Mouse (Mus musculus) intestine, postnatal 0 days (tissue): ENCODE measurements around the gene H3f3b. TPM values are rescaled to one million over a fixed set of nuclear protein-coding genes. Genes with fewer than 3 reads are reported as not detected.

ENCODE experiments used
- ATAC-seq: fragments of 200-750 bp; cut with Nextera tagmentation; 2 replicates; pipeline ENCODE4 v1.8.0; 2017; ENCODE audit warnings: mild to moderate bottlenecking, moderate TSS enrichment, moderate library complexity
- H3K27ac ChIP-seq: fragments of 300-500 bp; sonication (generic); 2 replicates; pipeline ENCODE4 v1.5.1; 2014; ENCODE audit warnings: mild to moderate bottlenecking, low read depth, low read length, moderate library complexity
- H3K27me3 ChIP-seq: fragments of 300-500 bp; sonication (generic); replicated peaks from 2 replicates; pipeline ENCODE4 v1.6.1; 2014; ENCODE audit warnings: low read length, mixed read lengths; ENCODE audit not compliant: control insufficient read depth, insufficient read depth
- H3K36me3 ChIP-seq: fragments of 300-500 bp; sonication (generic); 2 replicates; pipeline ENCODE4 v1.6.1; 2014; ENCODE audit warnings: mild to moderate bottlenecking, moderate library complexity; ENCODE audit not compliant: control insufficient read depth, insufficient read depth
- H3K4me1 ChIP-seq: fragments of 300-500 bp; sonication (generic); replicated peaks from 2 replicates; pipeline ENCODE4 v1.6.1; 2014; ENCODE audit warnings: antibody characterized with exemption, low read length, mixed read lengths; ENCODE audit not compliant: control insufficient read depth, insufficient read depth
- H3K4me2 ChIP-seq: fragments of 300-500 bp; sonication (generic); replicated peaks from 2 replicates; pipeline ENCODE4 v1.6.1; 2014; ENCODE audit warnings: low read depth, mild to moderate bottlenecking, moderate library complexity
- H3K4me3 ChIP-seq: fragments of 300-500 bp; sonication (generic); 2 replicates; pipeline ENCODE4 v1.5.1; 2014; ENCODE audit warnings: low read depth, low read length
- H3K9ac ChIP-seq: fragments of 300-500 bp; sonication (generic); 2 replicates; pipeline ENCODE4 v1.6.1; 2014; ENCODE audit warnings: mild to moderate bottlenecking, low read depth, low read length
- H3K9me3 ChIP-seq: fragments of 300-500 bp; sonication (generic); 2 replicates; pipeline ENCODE4 v1.6.1; 2016; ENCODE audit warnings: mixed run types; ENCODE audit not compliant: control insufficient read depth
- CTCF ChIP-seq: sonication (generic); IDR thresholded peaks from 2 replicates; pipeline ENCODE4 v1.5.1; 2016; ENCODE audit warnings: low read depth, mild to moderate bottlenecking, control low read depth, antibody characterized with exemption, moderate library complexity
- WGBS: fragments of 180-500 bp; shearing (Covaris S2); extraction: QIAGEN DNeasy Blood & Tissue Kit; methylation state at CpG from one replicate; pipeline ENCODE4 v1.1.7; 2014; 5-methylcytosine and 5-hydroxymethylcytosine counted together
- polyA plus RNA-seq: library from polyadenylated mRNA; unstranded; fragments of >200 nt; fragmentation: Nextera tagmentation; extraction: Ambion mirVana; gene quantifications from 2 replicates; pipeline ENCODE4 v1.2.1, GENCODE M21; 2015

The H3f3b gene
- polyA plus RNA-seq, 1 experiment from 2014 or later = 1,144 TPM

GRCm38 (mm10) chr11:116010948-116011347, 16.8 kb downstream of the H3f3b start:
- Histone ChIP-seq H3K27me3 (no peaks in the 10 kb centered on the region), H3K36me3 (peaks cover 41% of the 10 kb centered on the region), H3K4me3 (no peak overlapping the region), H3K4me1 (peaks cover 8% of the 10 kb centered on the region), H3K9me3 (no peaks in the 10 kb centered on the region), H3K4me2 (peak overlapping the region; percentile 97; the same call in 1 of the 2 replicates), H3K9ac (no peak overlapping the region), H3K27ac (peak overlapping the region; percentile 96; the same call in 1 of the 2 replicates)
- WGBS = 77% methylated on average over 5 of the region's 5 CpGs
- TF ChIP-seq CTCF = no peak
- no peak for ATAC-seq

- peaks cover 41% of the 10 kb centered on the region for H3K36me3 ChIP-seq
- no peak for ATAC-seq
- TF ChIP-seq CTCF = no peak
Observed at GRCm38 (mm10) chr11:116010146-116010545, 17.6 kb downstream of the H3f3b start.

GRCm38 (mm10) chr11:116009661-116010060, 18.1 kb downstream of the H3f3b start:
- H3K9me3 ChIP-seq = no peaks in the 10 kb centered on the region
- H3K36me3 ChIP-seq = peaks cover 41% of the 10 kb centered on the region
- no peaks in the 10 kb centered on the region for H3K27me3 ChIP-seq
- no peak for ATAC-seq
- no peak overlapping the region for H3K4me3 ChIP-seq
- no peak overlapping the region for H3K9ac ChIP-seq
- WGBS = 92% methylated on average over 11 of the region's 11 CpGs
- TF ChIP-seq CTCF = no peak
- peaks cover 17% of the 10 kb centered on the region for H3K4me1 ChIP-seq
- H3K27ac ChIP-seq = peak overlapping the region; percentile 70; the same call in 1 of the 2 replicates
- H3K4me2 ChIP-seq = 0 out of 2 replicates have a peak overlapping the region, but pooled peaks have one; percentile 13

More at GRCm38 (mm10) chr11:116010146-116010545, 17.6 kb downstream of the H3f3b start:
- no peak overlapping the region for H3K9ac ChIP-seq
- H3K9me3 ChIP-seq = no peaks in the 10 kb centered on the region
- peaks cover 16% of the 10 kb centered on the region for H3K4me1 ChIP-seq
- H3K27me3 ChIP-seq = no peaks in the 10 kb centered on the region
- no peak overlapping the region for H3K4me2 ChIP-seq
- H3K27ac ChIP-seq = no peak overlapping the region
- WGBS = 91% methylated on average over 8 of the region's 8 CpGs
- H3K4me3 ChIP-seq = no peak overlapping the region

GRCm38 (mm10) chr11:116008832-116009375, 18.9 kb downstream of the H3f3b start:
- Histone ChIP-seq H3K9me3 (no peaks in the 10 kb centered on the region), H3K4me2 (no peak overlapping the region), H3K9ac (no peak overlapping the region), H3K4me3 (no peak overlapping the region), H3K27ac (peak overlapping the region; percentile 95), H3K4me1 (peaks cover 17% of the 10 kb centered on the region), H3K27me3 (no peaks in the 10 kb centered on the region), H3K36me3 (peaks cover 41% of the 10 kb centered on the region)
- 0 out of 2 replicates have a peak, but pooled peaks have one; percentile 5 for ATAC-seq
- 81% methylated on average over 13 of the region's 13 CpGs for WGBS
- no peak for TF ChIP-seq CTCF

- H3K4me1 ChIP-seq = peaks cover 17% of the 10 kb centered on the region
- TF ChIP-seq CTCF = no peak
- no peaks in the 10 kb centered on the region for H3K27me3 ChIP-seq
- peaks cover 41% of the 10 kb centered on the region for H3K36me3 ChIP-seq
- WGBS = 66% methylated on average over 11 of the region's 11 CpGs
- peak overlapping the region; percentile 95 for H3K27ac ChIP-seq
- no peaks in the 10 kb centered on the region for H3K9me3 ChIP-seq
- no peak overlapping the region for H3K9ac ChIP-seq
- ATAC-seq = no peak
- H3K4me3 ChIP-seq = no peak overlapping the region
- H3K4me2 ChIP-seq = no peak overlapping the region
Observed at GRCm38 (mm10) chr11:116008411-116008810, 19.4 kb downstream of the H3f3b start.

GRCm38 (mm10) chr11:116007095-116007850, 20.5 kb downstream of the H3f3b start:
- peaks cover 41% of the 10 kb centered on the region for H3K36me3 ChIP-seq
- H3K9ac ChIP-seq = no peak overlapping the region; the same call in 1 of the 2 replicates
- no peak for TF ChIP-seq CTCF

More at GRCm38 (mm10) chr11:116007095-116007850, 20.5 kb downstream of the H3f3b start:
- no peaks in the 10 kb centered on the region for H3K9me3 ChIP-seq
- WGBS = 72% methylated on average over 28 of the region's 28 CpGs
- H3K4me3 ChIP-seq = no peak overlapping the region
- H3K27me3 ChIP-seq = no peaks in the 10 kb centered on the region
- peak overlapping the region; percentile 65; the same call in 1 of the 2 replicates for H3K4me2 ChIP-seq
- H3K27ac ChIP-seq = peak overlapping the region; percentile 95
- ATAC-seq = no peak
- H3K4me1 ChIP-seq = peaks cover 11% of the 10 kb centered on the region; the same call in 1 of the 2 replicates
